Mouse (Mus musculus): ENCODE measurements around the gene Cntnap2. TPM values are rescaled to one million over a fixed set of nuclear protein-coding genes. Genes with fewer than 3 reads are reported as not detected.

Cntnap2 gene
- polyA plus RNA-seq, 1 experiment from 2014 or later: 1.1 TPM

- Histone ChIP-seq H3K4me1 (replicated peaks; ENCODE audit: control insufficient read depth, insufficient read depth, low read length) (no peaks in the 10 kb centered on the region), H3K9ac (ENCODE audit: low read depth, low read length) (no peak overlapping the region), H3K4me3 (ENCODE audit: low read depth, low read length) (no peak overlapping the region), H3K36me3 (ENCODE audit: control insufficient read depth, insufficient read depth) (no peaks in the 10 kb centered on the region), H3K27ac (ENCODE audit: low read depth, low read length) (no peak overlapping the region), H3K27me3 (replicated peaks; ENCODE audit: control insufficient read depth, insufficient read depth, low read length) (no peaks in the 10 kb centered on the region), H3K4me2 (replicated peaks; ENCODE audit: low read depth) (no peak overlapping the region), H3K9me3 (ENCODE audit: control insufficient read depth) (no peaks in the 10 kb centered on the region)
- no peak for ATAC-seq
- 60% methylated on average over 3 of the region's 3 CpGs for WGBS
- no peak for TF ChIP-seq CTCF (IDR thresholded peaks at IDR 0.05; ENCODE audit: low read depth)
Observed at GRCm38 (mm10) chr6:47227601-47228000, 2168.4 kb downstream of the Cntnap2 start.

DNA sequence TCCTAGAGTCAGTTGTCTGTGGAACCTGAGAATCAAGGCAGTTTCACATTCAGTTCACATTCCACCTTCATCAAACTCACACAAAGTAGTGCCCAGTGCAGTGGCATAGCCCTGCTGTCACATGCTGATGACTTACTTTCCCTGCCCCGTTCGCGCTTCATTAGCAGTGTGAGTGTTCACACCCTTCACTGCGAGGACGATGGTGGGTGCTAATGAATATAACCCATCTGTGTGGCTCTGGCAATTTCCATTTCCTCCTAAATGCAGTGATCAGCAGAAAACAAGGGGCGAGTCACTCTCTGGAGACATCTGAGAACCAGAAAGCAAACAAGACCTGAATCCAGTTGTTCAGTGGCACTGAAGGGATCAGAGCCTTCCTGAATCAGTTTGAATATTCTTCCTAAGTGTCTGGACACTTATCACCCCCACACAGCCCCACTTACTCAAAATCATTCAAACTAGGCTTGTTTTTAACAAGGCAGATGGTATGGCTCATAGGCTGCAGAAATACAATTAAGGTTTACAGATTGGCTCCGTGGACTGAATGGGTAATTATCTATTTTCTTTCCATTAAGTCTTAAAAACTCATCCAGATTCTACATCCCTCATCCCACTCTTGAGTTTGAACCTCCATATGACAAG lies 2169.6 kb downstream of the Cntnap2 start:
- no peak overlapping the region for H3K4me3 ChIP-seq (ENCODE audit: low read depth, low read length)
- no peak overlapping the region for H3K9ac ChIP-seq (ENCODE audit: low read depth, low read length)
- WGBS: 61% methylated on average over 7 of the region's 7 CpGs
- H3K36me3 ChIP-seq (ENCODE audit: control insufficient read depth, insufficient read depth): no peaks in the 10 kb centered on the region
- TF ChIP-seq CTCF (IDR thresholded peaks at IDR 0.05; ENCODE audit: low read depth): no peak
- H3K9me3 ChIP-seq (ENCODE audit: control insufficient read depth): no peaks in the 10 kb centered on the region
- no peak overlapping the region for H3K4me2 ChIP-seq (replicated peaks; ENCODE audit: low read depth)
- H3K4me1 ChIP-seq (replicated peaks; ENCODE audit: control insufficient read depth, insufficient read depth, low read length): no peaks in the 10 kb centered on the region
- no peak for ATAC-seq
- H3K27ac ChIP-seq (ENCODE audit: low read depth, low read length): no peak overlapping the region
- H3K27me3 ChIP-seq (replicated peaks; ENCODE audit: control insufficient read depth, insufficient read depth, low read length): no peaks in the 10 kb centered on the region

GRCm38 (mm10) chr6:47231513-47231912 lies 2172.4 kb downstream of the Cntnap2 start:
- no peaks in the 10 kb centered on the region for H3K36me3 ChIP-seq (ENCODE audit: control insufficient read depth, insufficient read depth)
- H3K27me3 ChIP-seq (replicated peaks; ENCODE audit: control insufficient read depth, insufficient read depth, low read length): no peaks in the 10 kb centered on the region
- H3K9ac ChIP-seq (ENCODE audit: low read depth, low read length): no peak overlapping the region
- H3K27ac ChIP-seq (ENCODE audit: low read depth, low read length): no peak overlapping the region
- H3K9me3 ChIP-seq (ENCODE audit: control insufficient read depth): no peaks in the 10 kb centered on the region
- H3K4me2 ChIP-seq (replicated peaks; ENCODE audit: low read depth): no peak overlapping the region
- no peak for ATAC-seq
- no peak overlapping the region for H3K4me3 ChIP-seq (ENCODE audit: low read depth, low read length)
- TF ChIP-seq CTCF (IDR thresholded peaks at IDR 0.05; ENCODE audit: low read depth): no peak
- WGBS: 67% methylated on average over 6 of the region's 6 CpGs
- H3K4me1 ChIP-seq (replicated peaks; ENCODE audit: control insufficient read depth, insufficient read depth, low read length): no peaks in the 10 kb centered on the region

- Histone ChIP-seq H3K27me3 (replicated peaks; ENCODE audit: control insufficient read depth, insufficient read depth, low read length) (no peaks in the 10 kb centered on the region), H3K4me1 (replicated peaks; ENCODE audit: control insufficient read depth, insufficient read depth, low read length) (no peaks in the 10 kb centered on the region), H3K4me3 (ENCODE audit: low read depth, low read length) (no peak overlapping the region), H3K36me3 (ENCODE audit: control insufficient read depth, insufficient read depth) (no peaks in the 10 kb centered on the region), H3K9me3 (ENCODE audit: control insufficient read depth) (no peaks in the 10 kb centered on the region), H3K9ac (ENCODE audit: low read depth, low read length) (no peak overlapping the region), H3K4me2 (replicated peaks; ENCODE audit: low read depth) (no peak overlapping the region), H3K27ac (ENCODE audit: low read depth, low read length) (no peak overlapping the region)
- TF ChIP-seq CTCF (IDR thresholded peaks at IDR 0.05; ENCODE audit: low read depth): no peak
- 64% methylated on average over 3 of the region's 3 CpGs for WGBS
- no peak for ATAC-seq
Observed at GRCm38 (mm10) chr6:47239376-47239921, 2180.3 kb downstream of the Cntnap2 start.

- no peak for ATAC-seq
Observed at GRCm38 (mm10) chr6:47241379-47241778, 2182.2 kb downstream of the Cntnap2 start.

GRCm38 (mm10) chr6:47243863-47244606 lies 2184.9 kb downstream of the Cntnap2 start:
- no peak overlapping the region for H3K27ac ChIP-seq (ENCODE audit: low read depth, low read length)
- no peaks in the 10 kb centered on the region for H3K36me3 ChIP-seq (ENCODE audit: control insufficient read depth, insufficient read depth)
- peak overlapping the region; percentile 18; the same call in 1 of the 2 replicates for H3K4me2 ChIP-seq (replicated peaks; ENCODE audit: low read depth)
- H3K9ac ChIP-seq (ENCODE audit: low read depth, low read length): no peak overlapping the region
- no peak for TF ChIP-seq CTCF (IDR thresholded peaks at IDR 0.05; ENCODE audit: low read depth)
- H3K27me3 ChIP-seq (replicated peaks; ENCODE audit: control insufficient read depth, insufficient read depth, low read length): no peaks in the 10 kb centered on the region
- H3K9me3 ChIP-seq (ENCODE audit: control insufficient read depth): no peaks in the 10 kb centered on the region
- WGBS: 16% methylated on average over 6 of the region's 6 CpGs
- ATAC-seq: peak; percentile 70; the same call in 1 of the 2 replicates
- no peaks in the 10 kb centered on the region for H3K4me1 ChIP-seq (replicated peaks; ENCODE audit: control insufficient read depth, insufficient read depth, low read length)
- H3K4me3 ChIP-seq (ENCODE audit: low read depth, low read length): no peak overlapping the region

More at GRCm38 (mm10) chr6:47241379-47241778, 2182.2 kb downstream of the Cntnap2 start:
- no peak overlapping the region for H3K27ac ChIP-seq (ENCODE audit: low read depth, low read length)
- no peaks in the 10 kb centered on the region for H3K36me3 ChIP-seq (ENCODE audit: control insufficient read depth, insufficient read depth)
- H3K27me3 ChIP-seq (replicated peaks; ENCODE audit: control insufficient read depth, insufficient read depth, low read length): no peaks in the 10 kb centered on the region
- no peaks in the 10 kb centered on the region for H3K9me3 ChIP-seq (ENCODE audit: control insufficient read depth)
- no peak overlapping the region for H3K4me3 ChIP-seq (ENCODE audit: low read depth, low read length)
- H3K4me2 ChIP-seq (replicated peaks; ENCODE audit: low read depth): no peak overlapping the region
- H3K9ac ChIP-seq (ENCODE audit: low read depth, low read length): no peak overlapping the region
- TF ChIP-seq CTCF (IDR thresholded peaks at IDR 0.05; ENCODE audit: low read depth): no peak
- no peaks in the 10 kb centered on the region for H3K4me1 ChIP-seq (replicated peaks; ENCODE audit: control insufficient read depth, insufficient read depth, low read length)
